16 mouse cellular contexts compared by ENCODE assay signal in the genomic region with DNA sequence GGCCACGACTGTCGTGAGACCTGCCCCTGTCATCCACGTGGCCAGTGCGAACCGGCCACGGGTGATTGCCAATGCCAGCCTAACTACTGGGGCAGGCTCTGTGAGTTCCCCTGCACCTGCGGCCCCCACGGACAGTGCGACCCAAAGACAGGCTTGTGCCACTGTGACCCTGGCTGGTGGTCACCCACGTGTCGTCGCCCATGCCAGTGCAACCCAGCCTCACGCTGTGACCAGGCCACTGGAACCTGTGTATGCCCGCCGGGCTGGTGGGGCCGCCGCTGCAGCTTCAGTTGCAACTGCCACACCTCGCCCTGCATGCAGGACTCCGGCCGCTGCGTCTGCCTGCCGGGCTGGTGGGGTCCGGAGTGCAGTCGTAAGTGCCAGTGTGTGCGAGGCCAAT.
"Had no signal": no experiment of that assay in that cellular context is flagged by ENCODE, and none has a peak within 500 bp of the region (broad histone marks: within the 10 kb centered on the region; RNA-seq: fewer than 3 reads in every experiment).

No protein-coding gene starts in this region.

- H3K4me3 ChIP-seq: limb, embryonic 13.5 days; liver, embryonic 15.5 days; midbrain, embryonic 10.5 days; neural tube, embryonic 13.5 days; stomach, embryonic 15.5 days had no signal

- DNase-seq: kidney, adult 9 months; kidney, postnatal 36 days; layer of hippocampus, adult 9-11 months; layer of hippocampus, postnatal 36 days; lung, embryonic 14.5 days; lung, postnatal 10 days; right cerebral cortex, postnatal 14 days; thymus, postnatal 36 days had no signal

- H3K9ac ChIP-seq: limb, embryonic 13.5 days; liver, embryonic 15.5 days; lung, embryonic 14.5 days; neural tube, embryonic 13.5 days; stomach, embryonic 15.5 days had no signal

- H3K9me3 ChIP-seq: limb, embryonic 13.5 days; liver, embryonic 15.5 days; midbrain, embryonic 10.5 days; neural tube, embryonic 13.5 days; stomach, embryonic 15.5 days had no signal

- ATAC-seq: midbrain, embryonic 16.5 days had no signal

- H3K4me2 ChIP-seq: limb, embryonic 13.5 days; liver, embryonic 15.5 days; neural tube, embryonic 13.5 days; stomach, embryonic 15.5 days had no signal

- H3K27me3 ChIP-seq: limb, embryonic 13.5 days; liver, embryonic 15.5 days; neural tube, embryonic 13.5 days; stomach, embryonic 15.5 days had no signal

- H3K36me3 ChIP-seq: limb, embryonic 13.5 days; stomach, embryonic 15.5 days had no signal

- H3K27ac ChIP-seq: kidney, postnatal 0 days; limb, embryonic 13.5 days; liver, embryonic 15.5 days; macrophage; midbrain, embryonic 10.5 days; neural tube, embryonic 13.5 days; stomach, embryonic 15.5 days had no signal
